Mouse (Mus musculus): ENCODE results near the gene Golph3.

DNA sequence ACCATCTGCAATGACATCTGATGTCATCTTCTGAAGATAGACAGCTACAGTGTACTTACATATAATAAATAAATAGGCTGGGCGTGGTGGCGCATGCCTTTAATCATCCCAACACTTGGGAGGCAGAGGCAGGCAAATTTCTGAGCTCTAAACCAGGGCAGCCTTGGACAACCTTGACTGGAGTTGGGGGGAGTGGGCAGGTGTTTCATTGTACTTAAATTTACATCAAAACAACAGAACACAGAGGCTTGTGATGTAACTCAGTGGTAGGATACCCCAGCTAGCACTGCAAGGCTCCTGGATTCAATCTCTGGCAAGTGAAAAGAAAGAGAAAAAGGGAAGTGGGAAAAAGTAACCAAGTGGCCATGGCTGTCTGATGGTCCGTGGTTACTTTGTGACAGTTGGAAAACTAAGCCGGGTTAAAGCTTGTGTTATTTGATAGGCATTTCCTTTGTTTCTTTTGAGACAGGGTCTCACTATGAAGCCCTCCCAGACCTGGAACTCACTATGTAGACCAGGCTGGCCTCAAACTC lies 46.1 kb upstream of the Golph3 start:
- TF ChIP-seq CTCF (IDR thresholded peaks at IDR 0.05; ENCODE audit: borderline replicate concordance, extremely low read depth, insufficient read depth, insufficient read length) (no peak), POLR2A (IDR thresholded peaks at IDR 0.05; ENCODE audit: borderline replicate concordance, extremely low read depth, insufficient read depth, insufficient read length, poor library complexity, severe bottlenecking) (no peak)

Data from brain, embryonic 14.5 days (tissue).